ENCODE assay signal across 10 mouse cellular contexts in genomic region chr8:84513765-84514164, GRCm38 (mm10).
DNase-seq lines count a peak whose midpoint lies in the region; ATAC-seq and TF ChIP-seq lines count a peak whose summit lies in the region.
"Had no signal": no experiment of that assay in that cellular context is flagged by ENCODE, and none has a peak within 500 bp of the region (broad histone marks: within the 10 kb centered on the region; RNA-seq: fewer than 3 reads in every experiment).

No protein-coding gene starts in this region.

- DNase-seq in adrenal gland, adult 2 months, result peak; percentile 26
- no peak for DNase-seq in adrenal gland, postnatal 4 days (ENCODE audit: low spot score in 2 of 2)
- no peak for DNase-seq in liver, embryonic 14.5 days (ENCODE audit: low read depth in 3 of 3, low spot score in 3 of 3)
- no peak for DNase-seq in liver
- peak; percentile 47 for DNase-seq in hindbrain, embryonic 14.5 days (ENCODE audit: low spot score)
- peak; percentile 62 for DNase-seq in testis, postnatal 10 days (ENCODE audit: low spot score)
- DNase-seq in T-cell, adult 2 months (ENCODE audit: low spot score), result no peak

- no peaks in the 10 kb centered on the region for H3K36me3 ChIP-seq in liver, embryonic 14.5 days (replicated peaks; ENCODE audit: control insufficient read depth, insufficient read depth, low read depth)
- peaks cover 19% of the 10 kb centered on the region for H3K36me3 ChIP-seq in hindbrain, embryonic 14.5 days (replicated peaks; ENCODE audit: control insufficient read depth, insufficient read depth)
- H3K36me3 ChIP-seq: heart, embryonic 13.5 days had no signal

- H3K4me2 ChIP-seq in liver, embryonic 14.5 days (ENCODE audit: low read depth), result no peak overlapping the region
- no peak overlapping the region for H3K4me2 ChIP-seq in hindbrain, embryonic 14.5 days (replicated peaks)
- H3K4me2 ChIP-seq: heart, embryonic 13.5 days had no signal

- no peak overlapping the region for H3K4me3 ChIP-seq in liver, embryonic 14.5 days (ENCODE audit: insufficient read depth in 1 of 2, low read depth in 2 of 2, low read length in 2 of 2)
- H3K4me3 ChIP-seq in bone marrow macrophage, adult 2 months (ENCODE audit: insufficient read depth, low read length), result no peak overlapping the region
- no peak overlapping the region for H3K4me3 ChIP-seq in hindbrain, embryonic 14.5 days (replicated peaks; ENCODE audit: low read length)
- H3K4me3 ChIP-seq: heart, embryonic 13.5 days had no signal

- no peaks in the 10 kb centered on the region for H3K9me3 ChIP-seq in liver, embryonic 14.5 days (ENCODE audit: control insufficient read depth, low read length)
- no peaks in the 10 kb centered on the region for H3K9me3 ChIP-seq in hindbrain, embryonic 14.5 days (ENCODE audit: control insufficient read depth, low read length)
- H3K9me3 ChIP-seq: heart, embryonic 13.5 days had no signal

- TF ChIP-seq CTCF in liver, embryonic 14.5 days (IDR thresholded peaks at IDR 0.05; ENCODE audit: low read depth), result peak; percentile 63
- peak; percentile 83 for TF ChIP-seq CTCF in bone marrow macrophage, adult 2 months (IDR thresholded peaks at IDR 0.05; ENCODE audit: low read depth, low read length)

- no peak overlapping the region for H3K27ac ChIP-seq in liver, embryonic 14.5 days
- H3K27ac ChIP-seq in bone marrow macrophage, adult 2 months (ENCODE audit: insufficient read depth, low read depth, low read length), result no peak overlapping the region
- H3K27ac ChIP-seq in hindbrain, embryonic 14.5 days, result peak overlapping the region; percentile 51; the same call in 1 of the 2 replicates
- H3K27ac ChIP-seq: heart, embryonic 13.5 days; macrophage had no signal

- TF ChIP-seq POLR2A in bone marrow macrophage, adult 2 months (IDR thresholded peaks at IDR 0.05; ENCODE audit: borderline replicate concordance, low read depth, low read length), result no peak

- no peak for TF ChIP-seq EP300 in liver, embryonic 14.5 days (IDR thresholded peaks at IDR 0.05; ENCODE audit: low read depth)

- no peak overlapping the region for H3K9ac ChIP-seq in liver, embryonic 14.5 days (replicated peaks)
- H3K9ac ChIP-seq in hindbrain, embryonic 14.5 days, result no peak overlapping the region
- H3K9ac ChIP-seq: heart, embryonic 13.5 days had no signal

- WGBS in liver, embryonic 14.5 days (ENCODE audit: insufficient replicate concordance), result 5% methylated on average over 2 of the region's 2 CpGs
- 5% methylated on average over 2 of the region's 2 CpGs for WGBS in hindbrain, embryonic 14.5 days

- H3K4me1 ChIP-seq in liver, embryonic 14.5 days (replicated peaks; ENCODE audit: control insufficient read depth in 2 of 2, insufficient read depth in 2 of 2, low read length in 1 of 2), result no peaks in the 10 kb centered on the region
- H3K4me1 ChIP-seq in bone marrow macrophage, adult 2 months (ENCODE audit: control insufficient read depth, insufficient read depth, low read length), result no peaks in the 10 kb centered on the region; the same call in 1 of the 2 replicates
- H3K4me1 ChIP-seq in hindbrain, embryonic 14.5 days (replicated peaks; ENCODE audit: control insufficient read depth, insufficient read depth, low read length), result no peaks in the 10 kb centered on the region
- H3K4me1 ChIP-seq: heart, embryonic 13.5 days had no signal

- no peak for ATAC-seq in liver, embryonic 14.5 days (ENCODE audit: insufficient read depth)
- peak; percentile 39; the same call in 1 of the 2 replicates for ATAC-seq in hindbrain, embryonic 14.5 days (ENCODE audit: low FRiP score)

- H3K27me3 ChIP-seq in liver, embryonic 14.5 days (ENCODE audit: control insufficient read depth, insufficient read depth, low read length), result no peaks in the 10 kb centered on the region
- H3K27me3 ChIP-seq in hindbrain, embryonic 14.5 days (ENCODE audit: control insufficient read depth, insufficient read depth, low read length), result no peaks in the 10 kb centered on the region
- H3K27me3 ChIP-seq: heart, embryonic 13.5 days had no signal

Comparison
In these comparisons a context has a peak if more than half of its experiments do, and no peak if none do; other contexts are left out.
1. DNase-seq: peak in adrenal gland, adult 2 months (single experiment), hindbrain, embryonic 14.5 days (single experiment) and testis, postnatal 10 days (single experiment); none in adrenal gland, postnatal 4 days (0 of 2), liver, embryonic 14.5 days (0 of 3), liver (single experiment) and T-cell, adult 2 months (single experiment).